Mouse (Mus musculus): ENCODE data around the gene Fxyd2.

Gene Fxyd2

GRCm38 (mm10) chr9:45391299-45391698 is 8.2 kb upstream of the Fxyd2 start:
- no peak for DNase-seq

- no peak for DNase-seq
Measured at GRCm38 (mm10) chr9:45395218-45395617, 4.3 kb upstream of the Fxyd2 start.

GRCm38 (mm10) chr9:45395796-45396195 is 3.7 kb upstream of the Fxyd2 start:
- DNase-seq = no peak

DNA sequence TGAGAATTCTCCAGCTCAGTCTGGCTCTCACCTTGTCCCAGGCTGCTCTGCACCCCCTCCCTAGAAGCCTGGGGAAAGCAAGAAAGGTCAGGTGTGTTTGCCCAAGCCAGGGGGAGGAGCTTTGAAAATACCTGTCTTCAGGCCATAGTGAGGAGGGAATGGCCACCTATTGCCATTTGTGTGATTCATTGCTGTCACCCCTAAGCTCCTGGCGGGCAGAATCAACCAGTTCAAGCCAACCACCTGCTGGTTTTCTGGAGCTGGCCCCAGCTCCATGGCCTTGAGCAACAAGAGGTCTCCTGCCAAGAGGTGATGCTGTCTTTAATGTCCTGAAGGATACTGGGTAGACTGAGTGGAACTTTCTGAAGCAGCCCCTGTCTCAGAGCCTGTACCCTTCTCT is 1.1 kb upstream of the Fxyd2 start:
- DNase-seq = peak; percentile 64 to 71

- DNase-seq = no peak
Measured at GRCm38 (mm10) chr9:45401851-45402250, 2.4 kb downstream of the Fxyd2 start.

DNA sequence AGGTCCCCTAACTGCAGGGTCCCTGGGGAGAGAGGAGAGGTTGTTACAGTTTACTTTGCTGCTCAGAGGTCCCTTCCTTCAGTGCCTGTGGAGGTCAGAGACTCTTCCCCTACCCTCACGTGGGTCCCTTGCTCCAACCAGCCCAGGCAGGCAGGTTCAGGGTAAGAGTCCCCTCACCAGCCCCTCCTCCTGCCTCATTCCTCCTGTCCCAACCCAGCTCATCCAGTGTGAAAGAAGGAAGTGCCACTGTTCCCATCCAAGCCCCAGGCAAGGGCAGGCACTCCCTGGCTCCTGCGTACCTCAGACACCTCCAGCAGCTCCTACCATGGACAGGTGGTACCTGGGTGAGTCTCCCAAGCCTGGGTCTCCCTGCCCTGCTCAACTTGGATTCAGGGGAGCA is 3.5 kb downstream of the Fxyd2 start:
- DNase-seq = no peak

DNA sequence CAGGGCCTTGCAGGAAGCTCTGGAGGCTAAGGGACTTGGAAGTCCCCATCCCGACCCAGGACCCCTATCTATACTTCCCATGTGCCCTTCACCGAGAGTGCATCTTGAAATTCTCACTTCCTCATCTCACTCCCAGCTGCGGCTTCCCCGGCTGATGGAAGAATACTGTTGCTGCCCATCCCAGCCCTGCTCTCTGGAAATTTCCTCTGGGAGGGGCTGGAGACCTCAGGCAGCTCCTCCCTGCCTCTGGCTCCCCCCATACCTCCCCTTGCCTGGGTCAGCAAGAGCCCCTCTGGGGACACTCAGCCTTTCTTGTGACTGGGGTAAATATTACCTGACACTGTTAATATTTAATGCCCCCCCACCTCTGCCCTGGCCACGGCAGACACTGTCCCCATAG is 6.2 kb downstream of the Fxyd2 start:
- DNase-seq = no peak

DNA sequence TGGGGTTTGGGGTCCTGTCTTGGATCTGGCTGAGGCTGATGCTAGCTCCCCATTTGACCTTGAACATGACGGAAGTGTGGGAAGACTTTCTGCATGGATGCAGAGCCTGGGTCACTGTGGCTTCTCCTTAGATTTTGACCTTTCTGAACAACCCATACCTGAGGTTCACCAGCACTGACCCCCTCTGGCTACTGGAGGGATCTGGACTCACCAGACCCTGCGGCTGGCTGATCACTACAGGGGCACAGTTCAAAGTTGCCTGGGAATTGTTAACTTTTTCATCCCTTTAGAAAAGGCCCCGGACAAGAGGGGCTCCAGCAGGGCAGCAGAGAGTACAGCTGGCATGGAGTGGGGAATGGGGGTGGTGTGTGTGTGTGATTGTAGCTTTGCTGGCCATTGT is 7.3 kb downstream of the Fxyd2 start:
- no peak for DNase-seq

DNA sequence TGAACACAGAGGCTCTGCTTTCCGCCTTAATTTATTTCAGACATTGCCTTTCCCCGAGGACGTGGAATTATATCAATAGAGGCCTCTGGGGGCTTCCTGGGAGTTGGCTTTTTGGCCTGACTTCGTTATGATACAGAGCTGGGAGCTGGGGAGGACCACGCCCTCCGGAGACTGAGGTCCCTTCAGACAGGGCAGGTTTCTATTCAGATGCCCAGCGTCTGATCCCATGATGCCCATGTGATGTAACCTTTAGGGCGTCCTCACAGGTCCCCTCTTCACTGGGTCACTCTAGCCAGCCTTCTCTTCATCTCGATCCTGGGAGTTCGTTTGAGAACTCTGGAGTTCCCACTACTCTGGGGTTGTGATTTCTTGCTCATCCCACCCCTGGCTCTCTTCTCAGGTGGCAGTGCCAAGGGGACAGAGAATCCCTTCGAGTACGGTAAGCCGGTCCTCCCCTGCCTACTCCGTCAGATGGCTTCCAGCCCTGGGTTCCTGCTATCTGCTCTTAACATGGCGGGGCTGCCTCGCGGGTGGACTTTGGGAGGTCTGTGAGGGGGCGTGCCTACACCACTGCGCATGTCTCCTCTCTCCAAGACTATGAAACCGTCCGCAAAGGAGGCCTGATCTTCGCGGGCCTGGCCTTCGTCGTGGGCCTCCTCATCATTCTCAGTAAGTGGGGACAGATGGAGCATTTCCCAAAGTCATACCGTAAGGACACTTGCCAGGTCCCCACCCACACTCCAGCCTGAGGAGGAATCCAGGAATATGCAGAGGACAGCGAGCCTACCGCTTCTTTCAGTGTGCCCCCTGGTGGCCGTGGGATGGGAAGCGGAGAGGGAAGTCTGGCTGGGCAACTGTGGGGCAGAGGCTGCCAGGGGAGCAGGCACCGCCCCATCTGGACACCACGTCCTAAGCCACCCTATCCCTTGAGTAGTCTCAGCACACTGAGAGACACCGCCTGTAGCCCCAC is 8.5 kb downstream of the Fxyd2 start:
- peak; percentile 96 to 97 for DNase-seq

- DNase-seq = no peak
Measured at GRCm38 (mm10) chr9:45410193-45410592, 10.7 kb downstream of the Fxyd2 start.

GRCm38 (mm10) chr9:45410614-45411013 is 11.1 kb downstream of the Fxyd2 start:
- no peak for DNase-seq

GRCm38 (mm10) chr9:45411111-45411510 is 11.6 kb downstream of the Fxyd2 start:
- DNase-seq = no peak

- peak; percentile 75 to 80 for DNase-seq
Measured at GRCm38 (mm10) chr9:45411803-45412202, 12.3 kb downstream of the Fxyd2 start.

- DNase-seq = peak; percentile 97 to 99
Measured at GRCm38 (mm10) chr9:45412287-45412686, 12.8 kb downstream of the Fxyd2 start.

DNA sequence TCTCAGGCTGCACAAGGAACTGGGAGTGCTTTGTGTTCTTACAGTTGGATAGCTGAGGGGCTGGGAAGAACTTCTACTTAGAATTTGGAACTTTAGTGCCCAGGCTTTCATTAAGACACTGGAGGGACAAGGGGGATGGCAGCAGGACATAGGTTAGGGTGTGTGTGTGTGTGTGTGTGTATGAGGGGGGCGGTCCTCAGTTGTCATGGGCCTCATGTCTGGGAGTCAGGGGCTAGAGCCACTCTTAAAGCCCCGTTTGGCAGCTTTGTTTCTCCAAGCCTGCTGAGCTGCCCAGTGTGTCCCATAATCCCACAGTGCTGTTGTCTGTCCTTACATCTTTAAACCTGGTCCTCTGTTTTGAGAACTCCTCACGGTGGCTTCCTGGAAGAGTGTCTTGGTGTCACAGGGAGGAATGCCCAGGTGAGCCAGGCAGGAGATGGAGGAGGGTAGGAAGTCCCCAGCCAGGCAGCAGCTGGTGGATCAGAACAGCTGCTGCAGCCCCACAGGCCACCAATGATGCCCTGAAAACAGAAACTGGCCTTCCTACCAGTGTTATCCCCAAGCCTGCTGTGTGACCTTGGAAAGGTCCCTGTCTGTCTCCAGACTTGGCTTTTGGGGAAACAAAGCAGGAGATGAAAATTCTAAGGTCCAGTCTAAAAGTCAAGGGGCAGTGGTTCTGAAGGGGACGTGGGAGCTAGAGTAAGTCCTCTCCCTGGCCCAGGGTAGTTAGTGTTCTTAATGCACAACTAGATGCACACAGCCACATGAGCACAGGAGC is 13.4 kb downstream of the Fxyd2 start:
- no peak for DNase-seq

- peak; percentile 77 to 85 for DNase-seq
Measured at GRCm38 (mm10) chr9:45413478-45414140, 14.1 kb downstream of the Fxyd2 start.

- DNase-seq = peak; percentile 87 to 91
Measured at GRCm38 (mm10) chr9:45415912-45416311, 16.4 kb downstream of the Fxyd2 start.

DNA sequence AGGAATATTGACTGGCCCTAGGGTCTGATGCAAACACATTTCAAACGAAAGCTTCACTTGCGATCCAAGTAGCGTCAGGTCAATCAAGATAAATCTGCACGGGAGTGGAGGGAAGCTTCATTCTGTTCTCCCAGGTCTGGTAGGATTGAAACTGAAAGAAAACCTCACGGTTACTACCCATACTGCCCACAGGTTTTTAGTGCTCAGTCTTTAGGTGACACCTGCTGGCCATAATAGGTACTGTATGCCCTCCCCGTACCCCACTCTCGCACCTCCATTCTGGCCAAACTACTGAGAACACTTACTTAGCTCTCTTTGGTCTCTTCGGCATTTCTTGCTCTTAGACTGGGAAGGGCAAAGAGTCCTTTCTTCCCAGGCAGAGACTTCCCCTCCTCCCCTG is 17.8 kb downstream of the Fxyd2 start:
- peak; percentile 83 to 89 for DNase-seq

- peak; percentile 43 to 58 for DNase-seq
Measured at GRCm38 (mm10) chr9:45418252-45418651, 18.8 kb downstream of the Fxyd2 start.

- DNase-seq = peak; percentile 60 to 73
Measured at GRCm38 (mm10) chr9:45421209-45421608, 21.7 kb downstream of the Fxyd2 start.

GRCm38 (mm10) chr9:45422761-45423298 is 23.4 kb downstream of the Fxyd2 start:
- DNase-seq = peak in 1 of 2 experiments; percentile 49

GRCm38 (mm10) chr9:45426456-45426855 is 27.0 kb downstream of the Fxyd2 start, which contains the start of gene Dscaml1:
Gene Dscaml1 (plus strand): TSS chr9:45426628.
- DNase-seq = peak; percentile 42 to 56

GRCm38 (mm10) chr9:45429392-45429791 is 29.9 kb downstream of the Fxyd2 start:
- no peak for DNase-seq
